Mouse (Mus musculus) layer of hippocampus, postnatal 14 days (tissue): ENCODE data around the gene D430042O09Rik. TPM values are rescaled to one million over a fixed set of nuclear protein-coding genes. Genes with fewer than 3 reads are reported as not detected.
A peak's percentile ranks its signal among the peaks of the same experiment; 100 is the strongest.
"Not testable (repeated sequence)": the region's sequence is repeated elsewhere in the genome, so short reads cannot be mapped to it uniquely, and the experiment has no call there.

Experiments used
- DNase-seq, 2 experiments: peaks; one replicate each; pipeline ENCODE4 v3.0.0; 2021 to 2022; ENCODE audit warnings: low spot score in 2 of 2, mixed read lengths in 1 of 2
- long read RNA-seq, 2 experiments: library from polyadenylated mRNA; stranded (forward); transcript quantifications; one replicate each; pipeline ENCODE4 v2.0.0; 2021
- total RNA-seq, 2 experiments: library from RNA; stranded (reverse); gene quantifications; 2 replicates each; pipeline ENCODE4 v1.2.3; 2021

D430042O09Rik gene
- total RNA-seq: 10 to 100 TPM; 26.5 to 27.6 TPM
- long read RNA-seq, experiment 1, full-length matches to known transcripts: 2 of 3 reads
- long read RNA-seq, experiment 1, partial matches to known transcripts: 1 of 3 reads
- long read RNA-seq, experiment 1, other reads (novel, unspliced or antisense): 0 of 3 reads
- long read RNA-seq, experiment 2, full-length matches to known transcripts: 3 of 6 reads
- long read RNA-seq, experiment 2, partial matches to known transcripts: 1 of 6 reads
- long read RNA-seq, experiment 2, other reads (novel, unspliced or antisense): 2 of 6 reads

DNA sequence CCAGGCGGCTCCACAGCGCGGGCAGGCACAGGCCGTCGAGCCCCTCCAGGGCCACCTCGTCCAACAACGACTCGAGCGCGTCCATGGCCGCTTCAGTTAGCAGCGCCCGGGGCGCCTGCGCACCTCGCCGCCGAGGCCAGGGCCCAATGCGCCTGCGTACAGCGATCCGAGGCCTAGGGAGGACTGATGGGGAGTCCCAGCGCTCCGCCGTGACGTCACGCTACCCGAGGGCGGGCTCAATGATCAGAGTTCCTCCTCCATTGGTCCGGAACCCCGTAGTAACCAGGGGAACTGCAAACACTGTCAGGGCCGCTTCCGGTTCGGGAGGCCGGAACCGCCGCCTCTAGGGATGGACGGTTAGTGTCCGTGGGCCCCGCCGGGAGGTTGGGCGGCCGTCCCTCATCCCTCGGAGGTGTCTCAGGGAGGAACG is at the start of gene D430042O09Rik, which contains the start of gene Gtf3c1:
Gene D430042O09Rik (plus strand): TSS at position 296 of the 430 bp plus-strand sequence.
Gene Gtf3c1 (minus strand): TSS at position 188 of the 430 bp plus-strand sequence.
- DNase-seq: peak; percentile 99 to 100

DNA sequence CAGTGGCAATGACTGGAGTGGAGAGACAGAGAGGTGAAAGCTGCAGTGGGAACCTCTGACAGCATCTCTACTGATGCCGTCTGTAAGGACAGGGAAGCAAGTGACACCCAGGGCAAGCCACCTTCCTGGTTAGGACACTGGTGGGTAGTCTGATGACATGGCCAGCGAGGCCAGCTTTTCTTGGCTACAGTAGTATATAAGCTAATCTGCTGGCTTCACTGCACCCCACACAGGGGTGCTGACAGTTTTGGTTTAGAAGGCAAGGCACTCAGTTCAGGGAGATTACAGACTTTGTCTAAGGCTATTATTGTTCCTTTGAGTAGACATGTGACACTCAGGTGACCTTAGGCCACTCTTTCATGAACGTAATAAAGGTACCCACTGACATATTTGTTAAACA is 44.0 kb upstream of the D430042O09Rik start:
- DNase-seq: no peak

DNA sequence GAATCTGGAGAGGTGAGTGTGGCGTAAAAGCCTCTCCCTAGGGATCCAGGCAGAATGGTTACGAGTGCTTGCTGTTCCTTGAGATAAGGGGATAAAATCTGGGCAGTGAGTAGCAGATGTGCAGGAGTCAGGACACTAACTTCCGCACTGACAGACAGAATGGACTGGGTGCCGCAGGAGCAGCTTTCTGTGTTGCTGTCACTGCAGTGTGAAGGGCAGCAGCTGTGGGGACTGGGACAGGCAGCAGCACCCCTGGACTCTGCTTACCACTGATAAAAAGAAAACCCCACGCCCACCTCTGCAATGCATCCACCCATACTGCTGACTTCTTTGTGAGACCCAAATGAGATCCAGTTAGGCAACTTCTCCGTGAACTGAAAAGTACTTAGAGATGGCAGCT is 36.8 kb upstream of the D430042O09Rik start:
- DNase-seq: no peak

DNA sequence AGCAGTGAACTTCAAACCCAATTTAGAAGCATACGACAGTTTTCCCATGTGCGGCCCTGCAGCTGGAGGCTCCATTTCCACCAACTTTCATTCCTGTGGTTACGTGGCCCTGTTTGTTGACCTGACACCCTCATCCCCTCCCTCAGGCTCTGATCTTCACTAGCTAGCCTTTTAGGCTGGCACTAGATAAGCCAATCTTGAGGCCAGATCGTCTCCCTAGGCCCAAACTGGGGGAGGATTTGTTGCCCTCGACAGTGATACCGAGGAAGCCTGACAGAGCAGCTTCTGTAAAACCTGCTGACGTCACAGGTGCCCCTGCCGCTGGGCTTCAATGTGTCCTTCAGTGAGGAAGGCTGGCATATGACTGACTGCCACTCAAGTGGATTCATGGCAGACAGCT is 36.3 kb upstream of the D430042O09Rik start:
- no peak for DNase-seq

DNA sequence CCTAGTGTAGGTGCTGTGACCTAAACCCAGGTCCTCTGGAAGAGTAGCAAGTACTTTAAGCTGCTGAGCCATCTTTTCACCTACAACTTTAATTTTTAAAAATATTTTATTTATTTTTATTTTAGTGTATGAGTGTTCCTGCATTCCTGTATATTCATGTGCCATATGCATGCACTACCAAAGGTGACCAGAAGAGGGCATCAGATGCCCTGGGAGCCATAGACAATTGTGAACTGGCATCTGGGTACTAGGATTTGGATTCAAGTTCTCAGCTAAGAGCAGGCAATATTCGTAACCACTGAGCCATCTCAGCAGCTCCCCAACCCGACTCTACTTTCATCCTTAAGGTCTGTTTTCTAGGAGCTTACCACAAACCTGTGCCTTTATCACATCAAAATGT is 32.8 kb upstream of the D430042O09Rik start:
- peak; percentile 28 to 45 for DNase-seq

DNA sequence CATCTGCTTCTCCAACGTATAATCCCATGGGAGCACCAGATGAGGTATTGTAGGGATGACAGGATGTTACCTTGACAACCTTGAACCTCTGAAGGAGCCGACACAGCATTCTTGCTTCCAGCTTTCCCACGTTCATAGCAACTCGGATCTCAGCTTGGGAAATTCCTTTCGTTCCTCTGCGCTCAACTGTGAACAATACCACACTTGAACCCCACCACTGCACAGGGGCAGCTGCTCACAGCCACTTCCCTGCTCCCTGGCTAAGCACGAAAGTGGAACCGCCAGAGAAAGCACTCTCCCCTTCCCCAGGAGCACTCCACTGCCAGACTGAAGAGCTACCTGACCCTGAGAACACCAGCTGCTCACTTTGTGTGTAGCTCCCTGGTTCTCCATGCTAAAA is 28.9 kb upstream of the D430042O09Rik start:
- no peak for DNase-seq

DNA sequence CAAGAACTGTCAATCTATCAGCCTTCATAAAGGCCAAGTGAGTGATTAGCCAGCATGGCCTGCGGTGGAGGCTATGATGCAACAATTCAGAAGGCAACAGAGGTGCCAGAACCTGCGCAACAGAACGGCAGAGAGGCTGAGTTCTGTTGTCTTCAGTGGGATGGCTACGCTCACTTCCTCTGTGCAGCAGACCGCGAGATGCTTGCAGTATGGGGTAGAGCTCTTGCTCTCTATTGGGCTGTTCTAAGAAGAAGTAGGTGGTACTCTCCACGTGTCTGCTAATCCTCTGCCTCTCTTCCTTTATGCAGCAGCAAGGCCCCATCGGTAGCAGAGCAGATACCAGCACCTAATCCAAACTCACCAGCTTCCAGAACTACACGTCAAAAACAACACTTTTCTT is 27.8 kb upstream of the D430042O09Rik start:
- no peak for DNase-seq

DNA sequence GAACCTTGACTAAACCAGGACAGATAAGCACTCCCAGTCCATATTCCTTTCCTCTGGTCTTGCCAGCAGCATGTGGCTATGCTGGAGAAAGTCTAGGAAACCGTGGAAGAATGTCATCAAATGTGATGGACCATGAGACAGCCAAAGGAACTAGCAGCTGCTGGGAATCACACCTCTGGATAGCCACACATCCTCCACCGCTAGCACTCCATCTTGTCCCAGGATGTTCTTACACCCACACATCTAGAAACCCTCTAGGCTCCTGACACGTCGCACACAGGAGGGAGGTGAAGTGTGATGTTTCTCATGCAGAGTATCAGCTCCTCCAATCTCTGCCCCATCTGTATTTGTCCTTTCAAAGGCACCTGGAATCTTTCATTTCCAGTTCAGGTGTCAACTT is 17.2 kb upstream of the D430042O09Rik start:
- DNase-seq: no peak

DNA sequence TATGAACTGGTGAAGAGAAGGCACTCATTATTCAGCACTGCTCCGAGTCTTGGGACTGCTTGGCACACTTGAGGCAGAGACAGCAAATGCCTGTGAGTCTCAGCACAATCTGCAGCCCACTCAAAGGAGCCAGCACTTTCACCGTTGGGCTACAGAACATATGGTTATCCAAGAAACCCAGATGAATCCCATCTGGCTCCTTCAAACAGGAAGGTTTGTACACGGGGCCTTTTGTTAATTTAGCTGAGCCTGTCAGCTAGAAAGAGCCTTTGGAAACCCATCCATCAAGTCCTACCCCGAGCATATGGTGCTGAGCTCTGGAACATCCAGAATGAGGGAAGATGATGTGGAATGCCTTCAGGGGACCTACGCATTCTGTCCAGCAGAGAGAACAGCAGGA is 13.6 kb upstream of the D430042O09Rik start:
- peak; percentile 29 to 59 for DNase-seq

DNA sequence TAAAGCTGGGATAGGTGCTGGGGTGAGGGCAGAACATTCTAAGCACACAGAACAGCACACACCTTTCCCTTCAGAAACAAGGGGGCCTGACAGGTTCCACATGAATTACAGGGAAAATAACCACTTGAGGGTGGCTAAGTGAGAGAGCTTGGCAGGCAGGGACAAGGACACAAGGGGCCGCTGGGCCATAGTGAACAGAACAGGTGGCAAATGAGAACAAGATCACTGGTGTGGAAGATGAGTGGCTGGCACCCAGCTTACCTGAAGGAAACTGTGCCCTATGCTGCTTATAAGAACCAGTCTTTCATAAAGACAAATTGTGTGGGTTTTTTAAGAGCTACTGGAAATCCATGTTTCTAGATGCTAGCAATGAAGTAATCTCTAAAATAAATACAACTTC is 4.9 kb upstream of the D430042O09Rik start:
- DNase-seq: no peak

DNA sequence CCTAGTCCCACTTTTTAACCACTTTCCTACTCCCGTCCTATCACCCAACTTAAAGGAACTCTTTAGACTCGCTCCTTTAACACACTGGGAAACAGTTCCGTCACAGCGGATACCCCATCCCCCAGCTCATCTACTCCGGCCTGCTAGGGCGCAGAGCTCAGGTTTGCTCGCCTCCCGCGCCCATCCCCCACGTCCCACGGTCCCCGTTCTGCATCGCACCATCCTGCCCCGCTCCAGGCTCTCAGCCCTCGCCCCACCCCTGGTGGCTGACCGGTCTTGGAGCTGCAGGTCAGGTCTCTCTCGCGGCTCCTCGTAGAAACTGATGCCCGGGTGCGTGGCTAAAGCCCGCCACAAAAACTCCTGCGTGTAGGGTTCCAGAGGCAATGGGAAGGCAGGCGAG is 502 bp upstream of the D430042O09Rik start:
- peak in 1 of 2 experiments; percentile 51 for DNase-seq

DNA sequence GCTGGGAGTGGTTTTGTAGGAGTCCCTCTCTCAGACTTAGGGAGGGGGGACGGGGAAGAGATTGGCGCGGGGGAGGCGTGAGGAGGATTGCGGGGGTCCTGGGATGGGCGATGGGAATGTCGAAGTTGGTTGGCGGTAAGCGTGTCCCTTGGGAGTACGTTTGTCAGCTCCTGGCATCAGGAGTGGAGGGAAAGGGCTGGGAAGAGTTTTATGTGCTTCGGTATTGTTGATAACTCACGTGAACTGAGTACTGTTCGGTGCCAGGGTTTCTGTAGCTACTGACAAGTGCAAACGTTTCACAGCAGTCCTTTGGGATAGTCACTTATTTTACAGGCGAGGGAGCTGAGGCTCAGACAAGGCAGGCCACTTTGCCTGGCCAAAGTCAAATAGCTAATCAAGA is 412 bp downstream of the D430042O09Rik start:
- DNase-seq: no peak

DNA sequence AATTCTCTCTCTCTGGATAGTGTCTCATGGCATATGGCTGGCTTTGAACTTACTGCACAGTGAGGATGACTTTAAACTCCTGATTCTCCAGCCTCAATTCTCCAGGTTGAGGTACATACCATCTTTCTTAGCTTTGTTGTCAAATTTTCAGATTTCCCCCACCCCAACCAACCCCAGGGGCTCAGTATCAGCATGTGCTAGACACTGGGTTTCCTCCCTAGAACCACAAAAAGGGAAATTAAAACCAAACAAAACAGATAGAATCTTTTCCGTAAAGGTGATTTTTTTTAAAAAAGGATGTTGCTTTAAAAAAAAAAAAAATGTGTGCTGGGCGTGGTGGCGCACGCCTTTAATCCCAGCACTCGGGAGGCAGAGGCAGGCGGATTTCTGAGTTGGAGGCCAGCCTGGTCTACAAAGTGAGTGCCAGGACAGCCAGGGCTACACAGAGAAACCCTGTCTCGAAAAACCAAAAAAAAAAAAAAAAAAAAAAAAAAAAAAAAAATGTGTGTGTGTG is 5.9 kb downstream of the D430042O09Rik start:
- not testable (repeated sequence) for DNase-seq

DNA sequence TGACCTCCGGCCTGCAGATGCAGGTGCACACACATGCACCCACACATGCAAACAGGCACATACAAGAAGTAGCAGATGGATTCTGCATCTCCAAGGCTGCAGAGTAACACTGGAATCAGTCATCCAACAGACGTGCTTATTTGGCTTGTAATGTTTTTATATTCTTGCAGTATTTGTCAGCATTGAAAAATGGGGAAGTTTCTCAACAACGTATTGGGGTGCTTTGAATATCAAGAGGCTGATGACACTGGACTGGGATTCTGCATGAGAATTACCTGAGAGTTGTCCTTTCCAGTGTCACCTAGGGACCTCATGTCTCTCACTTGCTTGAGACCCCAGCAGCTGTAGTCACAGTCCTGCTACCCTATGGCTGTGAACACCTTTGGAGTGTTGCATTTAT is 7.1 kb downstream of the D430042O09Rik start:
- DNase-seq: no peak

DNA sequence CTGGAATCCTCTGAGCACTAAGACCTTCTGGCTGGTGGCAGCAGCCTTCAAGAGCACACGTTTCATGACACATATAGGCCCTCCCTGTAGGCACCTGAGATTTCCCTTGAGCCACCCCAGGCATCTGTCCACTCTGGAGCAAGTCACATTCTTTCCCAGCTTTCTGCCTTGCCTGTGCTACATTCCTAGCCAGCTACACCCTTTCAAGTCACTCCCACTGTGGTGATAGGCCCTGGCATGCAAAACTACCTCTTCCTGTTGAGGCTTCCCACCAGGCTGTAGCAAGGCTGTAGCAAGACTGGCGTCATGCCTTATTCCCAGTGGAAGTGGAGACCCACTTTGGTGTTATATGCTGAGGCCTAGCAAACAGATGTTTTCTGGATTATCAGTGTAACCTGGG is 9.0 kb downstream of the D430042O09Rik start:
- DNase-seq: no peak

DNA sequence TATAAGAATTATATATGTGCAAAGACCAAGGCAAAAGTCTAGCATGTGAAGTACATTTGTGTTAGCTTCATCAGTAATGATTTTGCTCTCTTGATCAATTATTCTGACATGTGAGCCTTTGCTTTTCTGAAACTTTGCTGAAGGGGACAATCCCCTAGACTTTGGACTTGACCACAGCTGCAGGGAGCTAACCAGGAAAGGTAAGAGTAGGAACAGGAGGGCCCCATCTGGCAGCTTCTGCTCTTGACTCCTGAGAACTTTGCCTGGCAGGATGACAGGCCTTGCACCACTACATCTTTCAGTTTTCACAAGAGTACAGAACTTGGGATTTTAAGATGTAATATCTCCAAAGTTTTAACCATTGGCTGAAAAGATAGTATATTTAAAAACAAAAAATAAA is 9.9 kb downstream of the D430042O09Rik start:
- no peak for DNase-seq

DNA sequence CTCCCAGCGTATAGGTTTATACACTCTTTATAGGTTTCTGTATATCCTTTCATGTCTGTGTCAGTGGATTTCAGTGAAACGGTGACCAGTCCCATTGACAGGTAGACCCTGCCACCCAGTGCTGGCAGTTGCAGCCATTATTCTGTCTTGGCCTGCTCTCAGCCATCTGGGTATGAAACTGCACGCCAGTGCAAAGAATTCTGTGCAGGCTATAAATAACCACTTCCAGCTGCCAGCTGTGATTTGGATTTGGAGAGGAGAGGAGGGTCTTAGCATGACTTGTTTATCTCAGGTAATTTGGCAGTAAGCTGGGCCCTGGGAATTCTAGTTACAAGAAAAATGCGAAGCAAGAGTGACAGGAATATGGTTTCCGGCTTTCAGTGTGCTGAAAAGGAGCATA is 12.7 kb downstream of the D430042O09Rik start:
- no peak for DNase-seq

DNA sequence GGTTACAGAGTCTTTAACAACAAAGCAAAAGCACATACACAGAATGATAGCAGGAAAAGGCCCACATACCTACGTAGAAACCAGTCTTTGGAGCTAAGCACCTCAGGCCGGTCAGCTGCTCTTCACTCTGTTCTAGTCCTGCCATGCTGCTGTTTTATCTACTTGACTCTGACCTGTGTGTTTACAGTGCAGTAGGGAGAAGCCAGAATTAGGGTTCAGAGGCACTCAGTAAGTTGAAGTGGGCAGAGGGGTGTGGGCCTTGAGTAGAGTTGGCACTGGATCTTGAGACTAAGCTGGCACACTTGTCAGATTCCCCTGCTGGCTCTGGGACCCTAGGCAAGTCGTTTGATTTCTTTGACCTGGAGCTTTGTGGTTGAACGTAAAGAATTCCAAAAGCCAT is 13.3 kb downstream of the D430042O09Rik start:
- DNase-seq: no peak

DNA sequence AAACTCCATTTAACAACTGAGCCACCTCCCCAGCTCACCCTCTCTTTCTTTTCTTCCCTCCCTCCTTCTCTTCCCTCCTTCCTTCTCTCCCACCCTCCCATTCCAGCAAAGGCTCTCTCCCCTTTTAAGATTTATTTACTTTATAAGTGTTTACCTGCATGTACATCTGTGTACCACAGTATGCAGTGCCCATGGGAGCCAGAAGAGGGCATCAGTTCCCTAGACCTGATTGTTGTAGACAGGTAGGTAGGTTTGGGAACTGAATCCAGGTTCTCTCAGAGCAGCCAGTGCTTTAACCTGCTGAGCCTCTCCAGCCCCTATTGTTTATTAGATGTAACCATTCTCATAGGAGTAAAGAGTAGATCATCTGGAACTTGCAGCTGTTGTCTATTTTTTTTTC is 14.4 kb downstream of the D430042O09Rik start:
- DNase-seq: no peak

DNA sequence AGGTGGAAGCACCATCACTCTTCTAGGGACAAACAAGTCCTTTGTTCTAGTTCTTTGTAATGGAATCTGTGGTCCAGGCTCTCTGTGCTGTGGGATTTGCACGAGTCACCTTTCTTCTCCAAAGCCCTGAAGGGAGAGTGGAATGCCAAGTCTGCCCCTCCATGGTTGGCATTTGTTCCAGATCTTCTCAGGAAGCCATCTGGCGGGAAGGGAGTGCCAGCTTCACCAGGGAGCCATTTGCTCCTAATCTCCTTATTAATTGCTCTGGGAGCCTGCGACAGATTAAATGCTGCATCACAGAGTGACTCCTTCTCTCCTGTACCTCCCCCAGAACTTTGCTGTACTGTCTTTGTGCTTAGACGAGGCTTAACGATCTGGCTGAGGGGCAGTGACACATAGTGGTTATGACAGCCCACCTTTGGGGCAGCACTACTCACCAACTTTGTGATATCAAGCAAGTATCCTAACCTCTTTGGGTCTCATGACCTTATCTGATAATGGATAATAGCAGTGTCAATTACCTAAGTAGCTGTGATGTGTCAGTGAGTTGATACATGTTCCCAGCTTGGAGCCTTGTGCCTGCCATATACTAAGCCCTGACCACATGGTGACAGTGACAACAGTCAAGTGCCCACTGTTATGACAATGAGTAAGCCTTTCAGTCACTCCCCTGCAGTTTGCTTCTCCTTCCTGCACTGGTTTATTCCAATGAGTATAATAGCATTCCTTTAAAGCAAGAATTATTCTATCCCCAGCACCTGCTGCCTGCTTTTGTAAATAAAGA is 15.7 kb downstream of the D430042O09Rik start:
- peak; percentile 48 to 70 for DNase-seq

DNA sequence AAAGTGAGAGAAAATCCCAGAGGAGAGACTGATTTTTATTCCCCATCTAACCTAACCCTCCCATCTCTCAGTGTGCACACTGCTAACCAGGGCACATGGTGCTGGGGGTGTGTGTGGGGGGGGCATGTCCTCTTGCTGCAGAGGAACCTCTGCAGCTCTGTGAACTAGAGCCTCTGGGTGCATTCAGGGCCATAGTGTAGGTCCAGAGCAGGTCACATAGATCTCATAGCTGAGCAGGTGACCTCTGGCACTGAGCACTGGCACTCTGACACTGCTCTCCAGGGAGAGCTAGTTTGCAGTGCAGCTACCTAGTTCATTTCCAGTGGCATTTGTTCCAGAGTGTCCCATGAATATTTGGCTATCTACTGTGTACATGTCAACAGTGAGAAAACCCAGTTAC is 24.0 kb downstream of the D430042O09Rik start:
- no peak for DNase-seq

DNA sequence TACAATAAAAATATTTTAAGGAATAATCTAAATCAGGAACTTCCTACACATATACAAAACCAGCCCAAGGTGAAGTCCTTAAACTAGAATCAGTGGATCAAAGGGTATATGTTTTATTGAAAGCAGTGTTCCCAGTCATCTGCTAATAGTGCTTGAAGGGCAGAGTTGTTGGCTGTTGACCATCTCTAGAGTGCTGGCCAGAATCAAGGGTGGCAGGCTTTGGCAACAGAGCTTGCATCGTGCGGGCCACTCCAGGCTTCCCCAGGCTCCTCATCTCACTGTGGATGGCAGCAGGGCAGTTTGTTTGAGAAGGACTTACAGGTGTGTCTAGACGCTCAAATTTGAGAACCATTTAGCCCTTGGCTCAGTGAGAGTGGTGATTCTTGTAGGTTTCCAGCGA is 26.1 kb downstream of the D430042O09Rik start:
- DNase-seq: no peak
